Mouse (Mus musculus) limb, embryonic 13.5 days (tissue): Measurements from ENCODE around the gene Tmem145. TPM values are rescaled to one million over a fixed set of nuclear protein-coding genes. Genes with fewer than 3 reads are reported as not detected.
A peak's percentile ranks its signal among the peaks of the same experiment; 100 is the strongest.
"Not testable (repeated sequence)": the region's sequence is repeated elsewhere in the genome, so short reads cannot be mapped to it uniquely, and the experiment has no call there.

Source experiments
- ATAC-seq: fragments of 200-750 bp; cut with Nextera tagmentation; 2 replicates; pipeline ENCODE4 v1.8.0; 2017; ENCODE audit warnings: low read depth, moderate number of reproducible peaks, moderate TSS enrichment; ENCODE audit not compliant: low FRiP score
- H3K27ac ChIP-seq: fragments of 300-500 bp; sonication (generic); 2 replicates; pipeline ENCODE4 v1.5.1; 2015; ENCODE audit warnings: inconsistent platforms, mild to moderate bottlenecking, moderate library complexity
- H3K27me3 ChIP-seq: fragments of 300-500 bp; sonication (generic); 2 replicates; pipeline ENCODE4 v1.6.1; 2015; ENCODE audit warnings: mild to moderate bottlenecking, inconsistent platforms
- H3K36me3 ChIP-seq: fragments of 300-500 bp; sonication (generic); 2 replicates; pipeline ENCODE4 v1.6.1; 2015; ENCODE audit warnings: inconsistent platforms, mild to moderate bottlenecking, moderate library complexity
- H3K4me1 ChIP-seq: fragments of 300-500 bp; sonication (generic); 2 replicates; pipeline ENCODE4 v1.6.1; 2015; ENCODE audit warnings: inconsistent platforms
- H3K4me2 ChIP-seq: fragments of 300-500 bp; sonication (generic); replicated peaks from 2 replicates; pipeline ENCODE4 v1.6.1; 2015; ENCODE audit warnings: inconsistent platforms, mild to moderate bottlenecking, moderate library complexity
- H3K4me3 ChIP-seq: fragments of 300-500 bp; sonication (generic); 2 replicates; pipeline ENCODE4 v1.5.1; 2015; ENCODE audit warnings: moderate library complexity, mild to moderate bottlenecking, inconsistent platforms
- H3K9ac ChIP-seq: fragments of 300-500 bp; sonication (generic); 2 replicates; pipeline ENCODE4 v1.6.1; 2015; ENCODE audit warnings: mild to moderate bottlenecking, inconsistent platforms
- H3K9me3 ChIP-seq: fragments of 300-500 bp; sonication (generic); 2 replicates; pipeline ENCODE4 v1.6.1; 2016; ENCODE audit warnings: inconsistent platforms
- WGBS: fragments of 180-500 bp; shearing (Covaris S2); methylation state at CpG from one replicate; pipeline ENCODE4 v1.1.7; 2015; 5-methylcytosine and 5-hydroxymethylcytosine counted together
- polyA plus RNA-seq: library from polyadenylated mRNA; unstranded; fragments of >200 nt; fragmentation: Nextera tagmentation; extraction: Ambion mirVana; gene quantifications from 2 replicates; pipeline ENCODE4 v1.2.1, GENCODE M21; 2015

Tmem145 gene
- polyA plus RNA-seq, 1 experiment from 2014 or later: 1.5 TPM

DNA sequence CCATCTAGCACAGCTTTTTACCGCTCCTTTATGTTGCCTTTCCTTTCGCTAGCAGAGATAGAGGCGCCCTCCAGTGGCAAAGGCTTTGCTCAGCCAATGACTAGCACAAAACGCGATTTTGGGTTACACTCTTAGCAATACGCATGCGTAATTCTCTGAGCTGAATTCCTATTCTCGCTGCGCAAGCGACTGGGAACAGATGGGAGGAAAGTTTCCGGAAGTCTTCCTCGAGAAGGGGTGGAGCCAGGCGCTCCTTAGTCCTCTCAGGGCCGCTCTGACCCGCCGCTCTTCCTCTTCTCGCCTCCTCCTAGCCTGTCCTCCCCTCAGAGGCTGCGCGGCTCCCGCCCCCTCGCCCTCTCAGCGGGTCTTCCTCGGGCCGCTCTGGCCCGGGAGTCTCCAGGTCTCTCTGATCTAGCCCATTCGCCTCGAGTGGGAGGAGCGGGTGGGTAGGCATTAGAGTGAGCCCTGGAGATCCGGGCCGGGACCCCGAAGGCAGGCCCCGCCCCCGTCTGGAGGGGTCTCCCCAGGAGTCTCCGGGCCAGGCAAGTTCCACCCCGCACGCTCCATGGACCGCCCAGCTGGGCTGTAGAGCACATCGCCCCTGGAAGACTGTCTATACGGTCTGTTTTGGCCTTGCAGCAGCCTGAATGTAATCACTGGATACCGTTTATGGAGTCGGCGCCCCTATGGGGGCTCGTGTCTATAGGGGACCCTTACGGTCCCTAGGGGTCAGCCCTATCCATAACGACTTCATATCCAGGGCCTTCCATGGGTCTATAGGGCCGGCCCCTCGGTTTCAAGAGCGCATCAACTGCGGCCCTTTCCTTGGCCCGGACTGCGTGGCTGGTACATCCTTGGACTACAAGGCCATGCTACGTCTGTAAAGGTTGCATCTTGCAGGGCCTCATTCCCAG lies 10.9 kb downstream of the Tmem145 start, which contains the start of gene Megf8:
Gene Megf8 (plus strand): TSS at position 633 of the 914 bp plus-strand sequence.
- Histone ChIP-seq H3K36me3 (peaks cover 3% of the 10 kb centered on the region; the same call in 1 of the 2 replicates), H3K9me3 (no peaks in the 10 kb centered on the region)
- peak; percentile 98 for ATAC-seq

DNA sequence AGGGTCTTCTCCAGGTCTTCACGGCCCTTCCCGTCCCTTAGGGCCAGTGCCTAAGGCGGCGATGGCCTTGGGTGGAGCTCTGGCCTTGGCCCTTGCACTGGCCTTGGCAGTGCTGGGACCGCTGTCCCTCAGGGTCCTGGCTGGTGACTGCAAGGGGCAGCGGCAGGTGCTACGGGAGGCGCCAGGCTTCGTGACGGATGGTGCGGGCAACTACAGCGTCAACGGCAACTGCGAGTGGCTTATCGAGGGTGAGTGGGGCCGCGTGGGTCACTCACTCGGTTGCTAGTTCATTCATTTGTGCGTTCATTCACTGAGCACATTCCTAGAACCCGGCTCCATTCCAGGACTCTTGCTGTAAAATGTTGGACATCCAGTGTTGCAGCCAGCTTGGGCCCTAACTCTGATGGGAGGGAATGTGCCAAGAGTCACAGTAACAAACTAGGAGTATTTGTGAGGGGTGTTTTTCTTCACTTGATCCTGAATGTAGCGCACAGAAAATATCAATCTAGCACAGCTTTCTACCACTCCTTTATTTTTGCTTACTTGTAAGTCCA lies 11.6 kb downstream of the Tmem145 start:
- Histone ChIP-seq H3K4me2 (peak overlapping the region; percentile 99), H3K4me1 (peaks cover 49% of the 10 kb centered on the region), H3K9me3 (no peaks in the 10 kb centered on the region), H3K27ac (peak overlapping the region; percentile 88), H3K27me3 (peaks cover 37% of the 10 kb centered on the region), H3K36me3 (peaks cover 3% of the 10 kb centered on the region; the same call in 1 of the 2 replicates), H3K9ac (peak overlapping the region; percentile 91), H3K4me3 (peak overlapping the region; percentile 74)
- ATAC-seq: no peak
- WGBS: 13% methylated on average over 21 of the region's 21 CpGs

More for the DNA sequence above, 10.9 kb downstream of the Tmem145 start, which contains the start of gene Megf8:
- peak within 1 kb of the TSS; percentile 88 for H3K27ac ChIP-seq
- H3K4me1 ChIP-seq: peaks cover 45% of the 10 kb centered on the region
- peak within 1 kb of the TSS; percentile 91 for H3K9ac ChIP-seq
- peaks cover 44% of the 10 kb centered on the region for H3K27me3 ChIP-seq
- peak within 1 kb of the TSS; percentile 99 for H3K4me2 ChIP-seq
- peak within 1 kb of the TSS; percentile 74 for H3K4me3 ChIP-seq
- 1% methylated on average over 52 of the region's 52 CpGs for WGBS

DNA sequence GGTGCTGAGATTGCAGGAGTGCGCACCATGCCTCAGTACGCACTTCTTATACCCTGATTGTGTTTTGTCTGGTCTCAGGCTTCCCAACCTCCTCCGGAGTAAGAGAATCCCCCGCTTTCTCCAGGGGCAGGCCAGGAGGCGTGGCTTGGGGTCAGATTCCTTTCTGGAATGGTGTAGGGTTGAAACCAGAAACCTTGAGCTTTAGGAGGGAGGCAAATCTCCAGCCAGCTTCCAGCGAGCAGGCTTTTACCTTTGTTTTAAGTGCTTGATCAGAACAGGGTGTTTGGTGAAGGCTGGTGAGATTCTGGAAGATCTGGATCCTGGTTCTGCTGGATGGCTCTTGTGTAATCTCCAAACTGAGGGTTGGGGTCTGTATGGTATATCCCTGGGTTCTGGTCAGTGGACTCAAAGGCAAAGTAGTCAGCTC lies 16.2 kb downstream of the Tmem145 start:
- Histone ChIP-seq H3K4me2 (peak overlapping the region; percentile 54), H3K36me3 (peaks cover 11% of the 10 kb centered on the region)
- 4% methylated on average over 6 of the region's 6 CpGs for WGBS

DNA sequence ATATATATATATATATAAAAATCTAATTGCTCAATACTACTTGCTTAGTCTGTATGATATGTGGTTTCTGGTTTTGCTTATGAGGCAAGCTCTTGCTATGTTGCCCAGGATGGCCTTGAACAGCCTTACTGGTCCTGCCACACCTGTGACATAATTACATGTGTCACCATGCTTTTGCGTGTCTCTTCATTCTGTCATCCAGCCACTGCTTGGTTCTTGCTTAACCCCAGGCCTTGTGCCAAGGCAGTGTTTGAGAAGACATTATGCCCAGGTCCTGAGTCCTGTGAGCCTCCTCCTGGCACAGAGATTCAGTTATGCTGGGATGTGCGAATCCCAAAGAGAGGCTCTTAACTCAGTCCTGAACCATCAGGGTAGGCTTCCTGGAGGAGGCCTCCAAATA lies 17.3 kb downstream of the Tmem145 start:
- Histone ChIP-seq H3K4me2 (peak overlapping the region; percentile 31; the same call in 1 of the 2 replicates), H3K9me3 (no peaks in the 10 kb centered on the region), H3K36me3 (peaks cover 21% of the 10 kb centered on the region), H3K27me3 (no peaks in the 10 kb centered on the region), H3K27ac (no peak overlapping the region), H3K4me1 (peaks cover 32% of the 10 kb centered on the region), H3K9ac (no peak overlapping the region), H3K4me3 (no peak overlapping the region)
- 80% methylated on average over 2 of the region's 2 CpGs for WGBS
- ATAC-seq: no peak

More for the DNA sequence above, 16.2 kb downstream of the Tmem145 start:
- Histone ChIP-seq H3K4me1 (peaks cover 42% of the 10 kb centered on the region), H3K9me3 (no peaks in the 10 kb centered on the region), H3K27ac (peak overlapping the region; percentile 94), H3K27me3 (no peaks in the 10 kb centered on the region), H3K9ac (peak overlapping the region; percentile 53), H3K4me3 (peak overlapping the region; percentile 29)
- ATAC-seq: peak; percentile 92

DNA sequence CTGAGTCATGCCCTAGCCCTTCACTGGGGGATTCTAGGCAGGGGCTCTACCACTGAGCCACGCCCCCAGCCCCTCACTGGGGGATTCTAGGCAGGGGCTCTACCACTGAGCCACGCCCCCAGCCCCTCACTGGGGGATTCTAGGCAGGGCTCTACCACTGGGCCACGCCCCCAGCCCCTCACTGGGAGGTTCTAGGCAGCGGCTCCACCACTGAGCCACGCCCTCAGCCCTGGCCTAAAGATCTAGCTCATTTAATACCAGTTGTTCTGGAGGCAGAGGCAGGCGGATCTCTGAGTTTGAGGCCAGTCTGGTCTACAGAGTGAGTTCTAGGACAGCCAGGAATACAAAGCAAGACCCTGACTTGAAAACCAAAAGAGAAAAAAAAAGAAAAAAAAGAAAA lies 19.5 kb downstream of the Tmem145 start:
- H3K4me1 ChIP-seq: peaks cover 26% of the 10 kb centered on the region
- 87% methylated on average over 6 of the region's 6 CpGs for WGBS
- H3K9ac ChIP-seq, H3K27ac ChIP-seq, ATAC-seq, H3K27me3 ChIP-seq, H3K4me3 ChIP-seq, H3K9me3 ChIP-seq, H3K4me2 ChIP-seq: not testable (repeated sequence)
- peaks cover 38% of the 10 kb centered on the region for H3K36me3 ChIP-seq

DNA sequence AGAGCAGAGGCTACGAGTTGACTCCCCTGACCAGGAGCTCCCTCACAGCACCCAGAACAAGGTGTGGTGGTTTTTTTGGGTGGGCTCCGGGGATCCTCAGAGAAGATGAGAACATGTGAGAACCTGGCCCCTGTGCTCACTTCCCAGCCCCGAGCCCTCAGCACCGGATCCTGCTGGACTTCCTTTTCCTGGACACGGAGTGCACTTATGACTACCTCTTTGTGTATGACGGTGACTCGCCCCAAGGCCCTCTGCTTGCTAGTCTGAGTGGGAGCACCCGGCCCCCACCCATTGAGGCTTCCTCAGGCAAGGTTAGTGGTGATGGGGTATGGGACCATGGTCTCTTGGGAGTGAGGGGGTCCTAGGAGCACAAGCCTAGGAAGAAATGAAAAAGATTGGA lies 20.3 kb downstream of the Tmem145 start:
- Histone ChIP-seq H3K4me2 (no peak overlapping the region), H3K9ac (no peak overlapping the region), H3K4me3 (no peak overlapping the region), H3K4me1 (peaks cover 23% of the 10 kb centered on the region), H3K36me3 (peaks cover 46% of the 10 kb centered on the region), H3K27me3 (no peaks in the 10 kb centered on the region), H3K27ac (no peak overlapping the region), H3K9me3 (no peaks in the 10 kb centered on the region)
- whole genome bisulfite sequencing: 83% methylated on average over 8 of the region's 8 CpGs
- no peak for ATAC-seq

DNA sequence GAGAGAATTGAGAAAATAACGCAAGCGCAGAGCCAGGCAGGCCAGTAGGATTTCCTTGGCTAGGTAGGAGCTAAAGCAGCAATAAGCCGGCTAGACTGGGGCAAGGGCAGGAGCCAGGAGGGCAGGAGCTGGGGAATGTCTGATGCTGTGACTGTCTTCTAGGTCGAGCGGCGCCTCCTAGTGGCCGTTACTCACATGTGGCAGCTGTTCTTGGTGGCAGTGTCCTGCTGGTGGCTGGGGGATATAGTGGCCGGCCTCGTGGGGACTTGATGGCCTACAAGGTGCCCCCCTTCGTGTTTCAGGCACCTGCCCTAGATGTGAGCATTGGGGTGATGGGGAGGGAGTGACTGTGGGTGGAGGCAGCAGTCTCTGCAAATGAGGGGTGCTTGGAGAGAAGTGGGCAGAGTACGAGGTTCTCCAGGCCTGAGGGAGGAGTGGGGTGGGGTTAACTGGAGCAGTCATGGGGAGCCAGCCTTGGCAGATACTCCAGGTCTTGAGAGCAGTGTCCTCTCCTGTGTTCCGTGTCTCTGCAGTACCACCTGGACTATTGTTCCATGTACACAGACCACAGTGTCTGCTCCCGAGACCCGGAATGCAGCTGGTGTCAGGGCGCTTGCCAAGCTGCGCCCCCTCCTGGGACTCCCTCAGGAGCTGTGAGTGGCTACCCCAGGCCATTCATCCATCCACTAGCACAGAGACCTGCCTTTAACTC lies 27.8 kb downstream of the Tmem145 start:
- peak; percentile 51; the same call in 1 of the 2 replicates for ATAC-seq
- peaks cover 93% of the 10 kb centered on the region for H3K36me3 ChIP-seq
- H3K4me2 ChIP-seq: no peak overlapping the region
- H3K4me3 ChIP-seq: no peak overlapping the region
- H3K9ac ChIP-seq: no peak overlapping the region
- no peaks in the 10 kb centered on the region for H3K4me1 ChIP-seq
- H3K27ac ChIP-seq: no peak overlapping the region
- WGBS: 48% methylated on average over 16 of the region's 16 CpGs
- no peaks in the 10 kb centered on the region for H3K27me3 ChIP-seq
- H3K9me3 ChIP-seq: no peaks in the 10 kb centered on the region

DNA sequence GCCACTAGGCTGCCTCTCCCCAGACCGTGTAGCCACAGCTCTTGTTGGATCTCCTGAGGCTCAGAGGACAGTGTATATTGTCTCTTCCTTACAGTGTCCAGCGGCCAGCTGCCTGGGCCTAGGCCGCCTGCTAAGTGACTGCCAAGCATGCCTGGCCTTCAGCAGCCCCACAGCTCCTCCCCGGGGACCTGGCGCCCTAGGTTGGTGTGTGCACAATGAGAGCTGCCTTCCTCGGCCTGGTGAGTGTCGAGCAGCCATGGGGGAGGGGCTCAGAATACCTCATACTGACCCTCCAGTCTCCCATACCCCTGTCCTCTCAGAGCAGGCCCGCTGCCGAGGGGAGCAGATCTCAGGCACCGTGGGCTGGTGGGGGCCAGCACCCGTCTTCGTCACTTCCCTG lies 28.6 kb downstream of the Tmem145 start:
- Histone ChIP-seq H3K36me3 (peaks cover 94% of the 10 kb centered on the region), H3K9me3 (no peaks in the 10 kb centered on the region), H3K27me3 (no peaks in the 10 kb centered on the region), H3K4me2 (no peak overlapping the region), H3K4me1 (no peaks in the 10 kb centered on the region), H3K27ac (no peak overlapping the region), H3K9ac (no peak overlapping the region), H3K4me3 (no peak overlapping the region)
- ATAC-seq: no peak
- WGBS: 85% methylated on average over 12 of the region's 12 CpGs

DNA sequence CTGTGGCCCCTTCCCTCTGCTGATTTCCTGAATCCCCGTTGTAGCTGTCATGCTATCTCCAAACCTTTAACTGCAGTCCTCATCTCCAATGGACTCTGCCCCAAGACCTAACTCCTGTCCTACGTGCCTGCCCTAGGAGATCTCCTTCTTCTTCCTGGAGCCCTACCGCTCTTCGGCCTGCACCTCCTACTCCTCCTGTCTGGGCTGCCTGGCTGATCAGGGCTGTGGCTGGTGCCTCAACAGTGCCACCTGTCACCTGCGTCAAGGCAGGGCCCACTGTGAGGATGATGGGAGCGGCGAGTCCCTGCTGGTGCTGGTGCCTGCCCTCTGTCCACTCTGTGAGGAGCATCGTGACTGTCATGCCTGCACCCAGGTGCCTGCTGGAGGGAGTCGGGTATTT lies 33.4 kb downstream of the Tmem145 start:
- H3K4me3 ChIP-seq: no peak overlapping the region
- no peak overlapping the region for H3K4me2 ChIP-seq
- no peak overlapping the region for H3K27ac ChIP-seq
- no peaks in the 10 kb centered on the region for H3K27me3 ChIP-seq
- no peaks in the 10 kb centered on the region for H3K9me3 ChIP-seq
- no peak for ATAC-seq
- H3K4me1 ChIP-seq: no peaks in the 10 kb centered on the region
- H3K36me3 ChIP-seq: peaks cover 92% of the 10 kb centered on the region
- WGBS: 91% methylated on average over 9 of the region's 9 CpGs
- no peak overlapping the region for H3K9ac ChIP-seq

DNA sequence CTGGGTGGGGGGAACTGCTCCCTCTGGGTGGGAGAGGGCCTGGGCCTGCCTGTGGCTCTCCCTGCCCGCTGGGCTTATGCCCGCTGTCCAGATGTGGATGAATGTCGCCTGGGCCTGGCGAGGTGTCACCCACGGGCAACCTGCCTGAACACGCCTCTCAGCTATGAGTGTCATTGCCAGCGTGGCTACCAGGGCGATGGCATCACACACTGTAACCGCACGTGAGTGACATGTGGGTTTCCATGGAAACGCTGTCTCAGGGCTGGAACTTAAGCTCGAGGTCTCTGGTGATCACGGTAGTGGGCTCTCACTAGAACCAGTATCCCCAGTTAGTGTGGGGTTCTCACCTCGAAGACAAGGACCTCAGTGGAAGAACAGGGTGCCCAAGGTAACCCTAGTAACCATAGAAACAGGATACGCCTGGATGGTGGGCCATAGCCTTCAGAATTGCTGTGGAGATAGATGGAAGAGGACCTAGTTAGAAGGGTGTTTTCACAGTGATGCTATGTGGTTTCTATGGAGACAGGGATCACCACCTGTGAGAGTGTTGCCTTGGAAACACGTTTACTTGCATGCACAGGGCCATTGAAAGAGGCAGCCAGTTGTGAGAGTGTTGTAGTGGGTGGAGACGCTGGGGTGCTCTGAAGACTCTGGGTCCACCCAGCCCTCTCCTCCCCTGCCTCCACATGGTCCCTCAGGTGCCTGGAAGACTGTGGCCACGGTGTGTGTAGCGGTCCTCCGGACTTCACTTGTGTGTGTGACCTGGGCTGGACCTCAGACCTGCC lies 35.3 kb downstream of the Tmem145 start:
- Histone ChIP-seq H3K4me3 (no peak overlapping the region), H3K4me2 (no peak overlapping the region), H3K4me1 (no peaks in the 10 kb centered on the region), H3K9ac (no peak overlapping the region), H3K9me3 (no peaks in the 10 kb centered on the region), H3K36me3 (peaks cover 91% of the 10 kb centered on the region), H3K27me3 (no peaks in the 10 kb centered on the region), H3K27ac (no peak overlapping the region)
- no peak for ATAC-seq
- WGBS: 82% methylated on average over 20 of the region's 20 CpGs

DNA sequence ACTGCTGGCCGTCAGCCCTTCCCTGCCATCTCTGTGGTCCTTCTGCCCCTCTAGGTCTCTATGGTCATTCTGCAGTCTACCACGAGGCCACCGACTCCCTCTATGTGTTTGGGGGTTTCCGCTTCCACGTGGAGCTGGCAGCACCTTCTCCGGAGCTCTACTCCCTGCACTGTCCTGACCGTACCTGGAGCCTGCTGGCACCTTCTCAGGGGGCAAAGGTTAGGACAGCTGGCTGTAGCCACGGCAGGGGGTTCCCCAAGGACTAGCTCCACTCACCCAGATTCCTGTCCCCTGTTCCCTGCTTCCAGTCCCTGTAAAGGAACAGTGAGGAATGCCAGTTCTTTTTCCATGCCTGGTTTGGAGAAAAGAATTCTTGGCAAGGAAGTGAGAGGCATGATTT lies 43.0 kb downstream of the Tmem145 start:
- 91% methylated on average over 8 of the region's 8 CpGs for WGBS
- no peak overlapping the region for H3K9ac ChIP-seq

More for the DNA sequence above, 43.0 kb downstream of the Tmem145 start:
- no peaks in the 10 kb centered on the region for H3K4me1 ChIP-seq
- H3K27ac ChIP-seq: no peak overlapping the region
- H3K9me3 ChIP-seq: no peaks in the 10 kb centered on the region; the same call in 1 of the 2 replicates
- no peaks in the 10 kb centered on the region for H3K27me3 ChIP-seq
- no peak overlapping the region for H3K4me3 ChIP-seq
- H3K4me2 ChIP-seq: no peak overlapping the region
- no peak for ATAC-seq
- peaks cover 98% of the 10 kb centered on the region for H3K36me3 ChIP-seq
